Comparison of ENCODE assay signal across 8 mouse cellular contexts in genomic region chrX:73785666-73786065, GRCm38 (mm10). TPM values are rescaled to one million over a fixed set of nuclear protein-coding genes. Genes with fewer than 3 reads are reported as not detected.
DNase-seq lines count a peak whose midpoint lies in the region; ATAC-seq and TF ChIP-seq lines count a peak whose summit lies in the region.

No protein-coding gene starts in this region.

- no peak for ATAC-seq in heart, embryonic 16.5 days (replicated peaks; ENCODE audit: extremely low read depth, insufficient read depth, low FRiP score)
- no peak for ATAC-seq in limb, embryonic 15.5 days (ENCODE audit: insufficient number of reproducible peaks, low FRiP score, low TSS enrichment, low read depth)

- peak overlapping the region; percentile 92; the same call in 1 of the 2 replicates for H3K4me3 ChIP-seq in thymus, adult 2 months (ENCODE audit: control insufficient read depth, insufficient read depth, low read length)
- peak overlapping the region; percentile 74 for H3K4me3 ChIP-seq in heart, embryonic 16.5 days (ENCODE audit: low read length)
- H3K4me3 ChIP-seq in limb, embryonic 15.5 days = peak overlapping the region; percentile 64

- no peak for DNase-seq in thymus, adult 2 months
- no peak for DNase-seq in thymus, postnatal 25 days
- no peak for DNase-seq in urinary bladder, postnatal 4 days (ENCODE audit: low spot score in 2 of 2)
- no peak for DNase-seq in layer of hippocampus, adult 9-10 months (ENCODE audit: low spot score)
- DNase-seq in cerebellum, adult 11 months = no peak
- DNase-seq in frontal cortex, postnatal 25 days (ENCODE audit: low spot score in 2 of 2) = no peak

- H3K4me1 ChIP-seq in thymus, adult 2 months (replicated peaks; ENCODE audit: control insufficient read depth, insufficient read depth, low read length) = peaks cover 13% of the 10 kb centered on the region; the same call in 1 of the 2 replicates
- peaks cover 13% of the 10 kb centered on the region for H3K4me1 ChIP-seq in heart, embryonic 16.5 days (ENCODE audit: control insufficient read depth, insufficient read depth, low read length)
- peaks cover 7% of the 10 kb centered on the region; the same call in 1 of the 2 replicates for H3K4me1 ChIP-seq in limb, embryonic 15.5 days

- no peak for TF ChIP-seq POLR2A in thymus, adult 2 months (IDR thresholded peaks at IDR 0.05; ENCODE audit: control insufficient read depth, extremely low read depth, insufficient read depth, low read length, poor library complexity)

- H3K27me3 ChIP-seq in thymus, adult 2 months (ENCODE audit: control insufficient read depth, insufficient read depth, low read length) = no peaks in the 10 kb centered on the region
- no peaks in the 10 kb centered on the region; the same call in 1 of the 2 replicates for H3K27me3 ChIP-seq in heart, embryonic 16.5 days (ENCODE audit: control insufficient read depth, insufficient read depth, low read length)
- peaks cover 3% of the 10 kb centered on the region; the same call in 1 of the 2 replicates for H3K27me3 ChIP-seq in limb, embryonic 15.5 days

- peaks cover 22% of the 10 kb centered on the region for H3K36me3 ChIP-seq in thymus, adult 2 months (ENCODE audit: control insufficient read depth, insufficient read depth, low read length)
- peaks cover 5% of the 10 kb centered on the region for H3K36me3 ChIP-seq in heart, embryonic 16.5 days (ENCODE audit: control insufficient read depth, insufficient read depth)
- H3K36me3 ChIP-seq in limb, embryonic 15.5 days = peaks cover 15% of the 10 kb centered on the region

- H3K9me3 ChIP-seq in heart, embryonic 16.5 days (replicated peaks; ENCODE audit: control insufficient read depth, low read length) = no peaks in the 10 kb centered on the region
- no peaks in the 10 kb centered on the region for H3K9me3 ChIP-seq in limb, embryonic 15.5 days

- TF ChIP-seq CTCF in thymus, adult 2 months (IDR thresholded peaks at IDR 0.05; ENCODE audit: borderline replicate concordance, control insufficient read depth, extremely low read depth, insufficient read depth, low read length, poor library complexity) = no peak

- no peak overlapping the region for H3K27ac ChIP-seq in thymus, adult 2 months (ENCODE audit: control insufficient read depth, insufficient read depth, low read length)
- peak overlapping the region; percentile 95 for H3K27ac ChIP-seq in heart, embryonic 16.5 days (ENCODE audit: low read length)
- H3K27ac ChIP-seq in limb, embryonic 15.5 days = peak overlapping the region; percentile 94

- peak overlapping the region; percentile 76 for H3K9ac ChIP-seq in heart, embryonic 16.5 days (ENCODE audit: low read length)
- H3K9ac ChIP-seq in limb, embryonic 15.5 days = peak overlapping the region; percentile 40; the same call in 1 of the 2 replicates

- H3K4me2 ChIP-seq in heart, embryonic 16.5 days (ENCODE audit: low read depth, low read length) = peak overlapping the region; percentile 78
- peak overlapping the region; percentile 48 for H3K4me2 ChIP-seq in limb, embryonic 15.5 days

RNA-seq across cellular contexts. Expression of gene Idh3g, which starts 1.0 kb away (rescaled TPM):
- 327 and 378 TPM in 2 replicates for polyA plus RNA-seq in thymus, adult 2 months (2012; rRNA removed)
- 523 and 569 TPM in 2 replicates for polyA plus RNA-seq in heart, embryonic 16.5 days (2015; fragmentation: Nextera tagmentation; extraction: Ambion mirVana)
- polyA plus RNA-seq in limb, embryonic 15.5 days (2015; fragmentation: Nextera tagmentation; extraction: Ambion mirVana) = 190 and 200 TPM in 2 replicates

RNA-seq across cellular contexts. Expression of gene Ssr4, which starts 1.2 kb away (rescaled TPM):
- 189 and 216 TPM in 2 replicates for polyA plus RNA-seq in thymus, adult 2 months (2012; rRNA removed)
- 155 TPM in 2 replicates for polyA plus RNA-seq in heart, embryonic 16.5 days (2015; fragmentation: Nextera tagmentation; extraction: Ambion mirVana)
- 223 and 229 TPM in 2 replicates for polyA plus RNA-seq in limb, embryonic 15.5 days (2015; fragmentation: Nextera tagmentation; extraction: Ambion mirVana)

RNA-seq across cellular contexts. Expression of gene Srpk3, which starts 11.5 kb away (rescaled TPM):
- 4.9 and 5.4 TPM in 2 replicates for polyA plus RNA-seq in thymus, adult 2 months (2012; rRNA removed)
- polyA plus RNA-seq in heart, embryonic 16.5 days (2015; fragmentation: Nextera tagmentation; extraction: Ambion mirVana) = 94.7 and 97.5 TPM in 2 replicates
- 22.9 and 66.2 TPM in 2 replicates for polyA plus RNA-seq in limb, embryonic 15.5 days (2015; fragmentation: Nextera tagmentation; extraction: Ambion mirVana)

RNA-seq across cellular contexts. Expression of gene Plxnb3, which starts 28.8 kb away (rescaled TPM):
- 0.46 and 0.86 TPM in 2 replicates for polyA plus RNA-seq in thymus, adult 2 months (2012; rRNA removed)
- 0.54 and 0.71 TPM in 2 replicates for polyA plus RNA-seq in heart, embryonic 16.5 days (2015; fragmentation: Nextera tagmentation; extraction: Ambion mirVana)
- 0.60 and 0.87 TPM in 2 replicates for polyA plus RNA-seq in limb, embryonic 15.5 days (2015; fragmentation: Nextera tagmentation; extraction: Ambion mirVana)

RNA-seq across cellular contexts. Expression of gene Pdzd4, which starts 39.1 kb away (rescaled TPM):
- polyA plus RNA-seq in thymus, adult 2 months (2012; rRNA removed) = 6.2 and 7.3 TPM in 2 replicates
- polyA plus RNA-seq in heart, embryonic 16.5 days (2015; fragmentation: Nextera tagmentation; extraction: Ambion mirVana) = 0.32 and 0.45 TPM in 2 replicates
- polyA plus RNA-seq in limb, embryonic 15.5 days (2015; fragmentation: Nextera tagmentation; extraction: Ambion mirVana) = 0.51 and 1.0 TPM in 2 replicates
